Mouse (Mus musculus): ENCODE data around the gene Lrrc58.

GRCm38 (mm10) chr16:37865841-37866240, 2.3 kb upstream of the Lrrc58 start:
- TF ChIP-seq CTCF (IDR thresholded peaks at IDR 0.05; ENCODE audit: control insufficient read depth, insufficient read depth, insufficient read length) (no peak), MYOD1 (IDR thresholded peaks at IDR 0.05; ENCODE audit: control insufficient read depth, insufficient read length, low read depth) (no peak), CEBPB (IDR thresholded peaks at IDR 0.05; ENCODE audit: low read depth) (no peak), MAX (IDR thresholded peaks at IDR 0.05) (no peak)

Data from C2C12 (cell line).